Mouse (Mus musculus) Muller cell, postnatal 12 days (primary cell): Measurements from ENCODE around the gene Rinl.

Experiments
- DNase-seq: peaks from one replicate; pipeline ENCODE4 v3.0.0-alpha.2; 2015; ENCODE audit errors: inconsistent ontology term

Rinl gene

DNA sequence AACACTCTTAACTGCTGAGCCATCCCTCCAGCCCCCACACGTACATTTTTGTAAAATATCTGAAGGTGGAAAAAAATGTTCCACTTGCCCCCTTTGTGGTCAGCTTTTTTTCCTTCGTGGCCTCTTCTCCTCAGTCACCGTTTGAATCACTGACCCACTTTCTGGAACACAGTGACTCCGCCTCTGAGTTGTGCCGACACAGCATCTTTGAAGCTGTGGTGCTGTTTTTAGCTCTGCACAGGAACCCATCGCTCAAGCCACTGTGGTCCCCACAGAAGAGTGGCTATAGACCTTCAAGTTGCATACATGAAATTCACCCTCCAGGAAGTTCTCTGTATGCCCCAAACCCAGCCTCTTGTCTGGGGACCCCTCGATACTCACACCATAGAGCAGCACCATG is 7.9 kb upstream of the Rinl start:
- no peak for DNase-seq

DNA sequence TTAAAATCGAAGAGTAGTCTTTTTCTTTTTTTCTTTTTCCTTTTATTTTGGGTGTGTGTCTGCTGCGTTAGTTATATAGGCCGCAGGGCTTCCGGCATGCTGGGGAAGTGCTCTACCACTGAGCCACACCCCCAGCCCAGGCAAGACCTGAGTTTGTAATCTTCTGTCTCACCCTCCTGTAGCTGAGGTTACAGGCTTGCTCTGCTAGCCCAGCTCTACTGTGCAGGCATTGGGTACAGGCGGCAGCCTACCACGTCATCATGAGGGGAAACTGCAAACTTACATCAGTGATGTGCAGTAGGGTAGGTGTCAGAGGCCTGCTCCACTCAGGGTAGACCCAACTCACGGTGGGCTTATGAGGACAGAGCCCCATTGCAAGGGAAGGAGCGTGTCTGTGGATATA is 7.5 kb upstream of the Rinl start:
- DNase-seq, result no peak

DNA sequence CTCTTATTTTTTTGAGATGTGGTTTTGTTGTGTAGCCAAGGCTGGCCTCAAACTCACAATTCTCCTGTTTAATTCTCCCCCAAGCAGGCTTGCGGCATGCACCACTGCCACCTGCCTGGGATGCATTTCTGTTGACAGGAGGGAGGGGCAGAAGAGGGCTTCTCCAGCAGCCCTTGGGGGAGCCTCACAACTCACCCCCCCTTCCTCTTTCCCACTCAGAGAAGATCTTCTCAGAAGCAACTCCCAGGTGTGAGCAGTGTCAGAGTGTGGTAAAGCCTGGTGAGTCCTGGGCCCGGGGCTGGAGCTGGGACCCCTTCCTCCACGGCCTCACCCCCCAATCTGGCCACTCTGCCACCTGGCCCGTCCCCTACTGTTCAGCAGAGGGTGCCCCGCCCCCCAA is 3.6 kb upstream of the Rinl start:
- DNase-seq, result no peak

DNA sequence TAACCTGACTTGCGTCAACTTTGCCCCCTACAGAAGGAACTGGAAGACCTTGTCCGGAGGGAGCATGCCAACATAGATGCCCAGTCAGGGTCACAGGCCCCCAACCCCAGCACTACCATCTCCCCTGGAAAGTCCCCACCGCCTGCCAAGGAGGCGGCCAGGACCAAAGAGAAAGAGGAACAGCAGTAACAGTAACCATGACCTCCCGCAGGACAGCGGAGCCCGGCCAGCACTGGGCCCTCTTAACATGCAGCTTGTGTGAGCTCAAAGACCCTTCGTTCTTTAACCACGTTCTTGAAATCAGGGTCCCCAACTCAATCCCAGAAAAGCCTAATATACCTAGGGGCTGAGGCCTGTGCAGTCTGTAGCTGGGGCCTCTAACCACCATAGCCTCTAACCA is 885 bp upstream of the Rinl start:
- no peak for DNase-seq

DNA sequence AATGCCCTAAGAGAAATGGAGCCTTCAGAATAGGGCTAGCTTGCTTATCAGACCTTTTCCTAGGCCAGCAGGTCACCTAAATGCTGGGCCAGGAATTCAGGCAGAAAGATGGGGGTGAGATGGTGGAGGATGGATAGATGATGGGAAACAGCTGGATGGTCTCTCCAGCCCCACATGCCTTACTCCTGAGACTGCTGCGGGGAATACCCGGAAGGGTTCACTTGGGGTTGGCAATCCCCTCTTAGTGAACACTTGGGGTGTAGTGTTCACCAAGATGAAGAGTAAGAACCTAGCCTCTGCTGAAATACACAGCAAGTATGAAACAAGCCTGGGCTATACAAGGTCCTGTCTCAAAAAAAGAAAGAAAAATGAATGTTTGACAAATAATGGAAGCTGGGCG is 466 bp downstream of the Rinl start:
- no peak for DNase-seq

DNA sequence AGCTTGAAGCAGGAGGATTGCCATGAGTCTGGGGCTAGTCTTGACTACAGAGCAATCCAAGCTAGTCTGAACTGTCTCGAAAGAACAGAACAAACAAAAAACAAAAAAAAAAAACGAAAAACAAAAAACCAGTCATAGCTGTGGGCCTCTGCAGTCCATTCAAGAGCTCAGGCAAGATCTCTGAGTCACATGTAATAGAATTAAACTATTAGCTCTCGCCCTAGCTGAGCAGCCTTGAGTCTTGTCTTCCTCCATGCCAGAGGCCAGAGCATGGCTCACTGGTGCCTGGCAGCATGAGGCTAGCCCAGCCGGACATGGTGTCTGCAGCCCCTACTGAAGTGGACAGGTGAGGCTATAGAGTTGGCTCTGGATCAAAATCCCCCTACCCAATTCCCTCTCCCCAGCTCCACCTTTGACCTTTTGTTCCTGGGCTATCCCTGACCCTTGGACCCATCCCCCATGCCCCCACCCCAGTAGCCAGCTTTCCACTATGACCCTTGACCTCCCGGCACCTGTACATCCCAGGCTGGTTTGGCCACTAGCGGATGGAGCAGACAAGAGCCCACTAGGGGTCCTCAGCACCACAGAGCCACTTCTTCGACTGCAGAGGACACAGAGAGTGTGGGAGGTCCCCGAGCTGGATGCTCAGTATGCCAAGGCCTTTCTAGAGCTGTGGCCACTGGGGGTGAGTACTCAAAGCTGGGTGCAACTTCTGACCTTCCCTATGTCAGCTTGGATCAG is 1.5 kb downstream of the Rinl start:
- no peak for DNase-seq

DNA sequence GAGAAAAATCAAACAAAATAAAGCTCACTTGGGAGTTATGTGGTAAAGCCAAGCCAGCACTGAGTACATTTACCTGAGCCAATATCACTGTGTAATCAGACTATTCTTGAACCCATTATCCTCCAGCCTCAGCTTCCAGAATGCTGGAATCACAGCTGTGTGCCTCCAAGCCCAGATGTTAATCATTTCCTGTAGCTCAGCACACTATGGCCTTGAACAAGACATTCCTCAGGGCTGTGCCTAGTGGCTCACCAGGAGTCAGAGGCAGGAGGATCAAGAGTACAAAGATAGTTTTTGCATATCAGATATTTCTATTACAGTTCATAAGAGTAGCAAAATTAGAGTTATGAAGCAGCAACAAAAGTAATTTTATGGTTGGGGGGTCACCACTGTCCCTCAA is 2.9 kb downstream of the Rinl start:
- DNase-seq, result no peak

DNA sequence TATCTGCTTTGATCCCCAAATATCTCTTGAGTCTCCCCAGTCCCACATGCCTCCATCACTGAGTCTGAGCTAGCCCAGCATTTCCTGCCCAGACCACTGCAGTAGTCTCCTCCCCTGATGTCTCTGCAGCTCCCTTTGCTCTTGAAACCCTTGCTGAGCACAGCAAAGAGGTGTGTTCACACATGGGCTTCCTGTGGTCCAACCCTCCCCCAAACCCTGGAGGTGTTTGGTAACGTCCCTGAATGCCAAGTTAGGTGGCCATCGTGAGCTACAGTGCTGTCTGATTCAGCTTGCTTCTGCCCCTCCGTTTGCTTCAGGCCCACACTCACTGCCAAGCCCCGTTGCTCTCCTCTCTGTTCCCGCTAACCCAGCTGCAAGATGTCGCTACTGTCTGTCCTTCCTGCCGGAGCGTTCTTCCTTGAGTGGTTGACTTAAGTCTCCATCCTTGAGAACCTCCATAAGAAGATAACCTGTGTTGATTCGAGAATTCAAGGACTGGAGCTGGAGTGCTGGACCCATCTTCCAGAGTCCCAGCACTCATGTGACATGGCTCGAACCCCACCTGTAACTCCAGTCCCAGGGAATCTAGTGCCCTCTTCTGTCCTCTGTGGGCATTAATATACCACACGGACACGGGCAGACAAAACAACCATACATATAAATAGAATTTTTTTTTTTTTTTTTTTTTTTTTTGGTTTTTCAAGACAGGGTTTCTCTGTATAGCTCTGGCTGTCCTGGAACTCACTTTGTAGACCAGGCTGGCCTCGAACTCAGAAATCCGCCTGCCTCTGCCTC is 3.8 kb downstream of the Rinl start:
- no peak for DNase-seq

DNA sequence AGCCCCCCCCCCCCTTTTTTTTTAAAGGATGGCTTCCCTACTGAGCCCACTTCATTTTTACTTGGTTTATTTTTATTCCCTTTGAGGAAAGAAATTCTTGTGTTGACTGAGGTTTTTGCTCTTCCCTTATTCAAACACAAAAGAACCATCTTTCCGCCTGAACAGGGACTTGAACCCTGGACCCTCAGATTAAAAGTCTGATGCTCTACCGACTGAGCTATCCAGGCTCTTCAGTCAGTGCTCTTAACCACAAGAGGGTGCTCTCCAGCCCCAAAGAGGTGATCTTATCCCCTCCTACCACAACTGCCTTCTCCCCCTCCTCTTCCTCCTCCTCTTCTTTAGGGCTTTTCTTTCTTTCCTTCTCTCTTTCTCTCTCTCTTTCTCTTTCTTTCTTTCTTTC is 5.1 kb downstream of the Rinl start:
- DNase-seq, result no peak

DNA sequence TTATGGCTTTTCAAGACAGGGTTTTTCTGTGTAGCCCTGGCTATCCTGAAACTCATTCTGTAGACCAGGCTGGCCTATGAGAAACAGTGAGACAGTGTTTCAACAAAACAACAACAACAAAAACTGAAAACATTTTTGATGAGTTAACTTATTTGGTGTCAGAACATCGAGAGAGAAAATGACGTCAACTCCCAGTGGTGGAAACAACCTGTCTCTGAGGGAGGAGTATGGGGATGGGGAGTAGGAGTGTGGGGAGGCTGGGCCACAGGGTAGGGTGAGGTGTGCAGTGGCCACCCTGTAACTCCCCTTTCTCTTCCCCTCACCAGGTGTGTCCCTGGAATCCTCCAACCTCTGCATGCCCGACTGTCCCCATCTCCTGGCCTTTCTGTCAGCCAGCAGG is 5.7 kb downstream of the Rinl start:
- no peak for DNase-seq

DNA sequence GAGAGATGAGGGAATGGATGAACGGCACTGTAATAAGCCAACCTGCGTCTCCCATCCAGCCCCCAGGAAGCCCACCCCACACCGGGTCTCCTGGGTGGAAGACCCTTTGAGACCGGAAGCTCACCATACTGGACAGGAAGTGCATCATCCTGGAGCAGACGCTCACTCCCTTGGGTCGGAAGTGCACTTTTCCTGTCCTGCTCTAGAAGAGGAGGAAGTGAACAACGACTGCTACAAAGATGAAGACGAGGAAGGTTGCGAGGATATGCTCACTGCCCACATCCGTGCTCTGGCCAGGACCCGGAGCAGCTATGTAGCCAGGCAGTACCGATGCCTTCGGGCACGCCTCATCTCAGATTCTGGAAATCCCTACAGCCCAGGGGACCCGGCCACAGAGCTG is 7.1 kb downstream of the Rinl start:
- DNase-seq, result no peak

DNA sequence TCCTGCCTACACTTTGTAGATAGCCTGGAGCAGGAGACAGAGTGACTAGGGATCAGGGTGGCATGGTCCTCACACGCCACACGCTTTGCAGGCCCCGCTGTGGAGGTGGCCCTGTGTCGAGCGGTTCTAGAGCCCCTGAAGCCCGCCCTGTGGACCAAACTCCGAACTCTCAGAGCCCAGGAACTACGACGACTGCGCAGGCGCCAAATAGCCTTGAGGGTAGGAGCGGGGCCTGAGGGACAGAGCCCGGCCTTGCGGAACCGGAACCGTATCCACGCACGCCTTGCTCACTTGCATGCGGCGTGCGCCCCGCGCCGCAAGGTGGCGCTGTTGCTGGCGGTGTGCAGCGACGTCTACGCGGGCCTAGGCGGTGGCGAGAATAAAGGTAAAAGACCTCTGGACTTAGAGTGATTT is 7.8 kb downstream of the Rinl start:
- DNase-seq, result peak; percentile 82

DNA sequence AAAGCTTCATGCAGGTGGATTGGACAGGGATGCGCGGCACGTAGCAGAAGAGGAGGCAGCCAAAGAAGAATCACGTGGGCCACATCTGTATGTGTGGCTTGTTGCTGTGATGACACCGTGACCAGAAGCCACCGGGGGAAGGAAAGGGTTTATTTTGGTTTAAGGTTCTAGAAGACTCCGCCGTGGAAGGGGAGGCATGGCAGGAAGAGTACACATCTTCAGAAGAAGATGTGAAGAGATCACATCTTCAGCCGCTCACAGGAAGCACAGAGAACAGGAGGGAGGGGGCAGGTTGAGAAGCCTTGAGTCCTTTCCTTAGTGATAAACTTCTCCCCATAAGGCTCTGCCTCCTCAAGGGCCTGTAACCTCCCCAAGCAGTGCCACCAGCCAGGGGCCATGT is 11.2 kb downstream of the Rinl start:
- DNase-seq, result no peak

DNA sequence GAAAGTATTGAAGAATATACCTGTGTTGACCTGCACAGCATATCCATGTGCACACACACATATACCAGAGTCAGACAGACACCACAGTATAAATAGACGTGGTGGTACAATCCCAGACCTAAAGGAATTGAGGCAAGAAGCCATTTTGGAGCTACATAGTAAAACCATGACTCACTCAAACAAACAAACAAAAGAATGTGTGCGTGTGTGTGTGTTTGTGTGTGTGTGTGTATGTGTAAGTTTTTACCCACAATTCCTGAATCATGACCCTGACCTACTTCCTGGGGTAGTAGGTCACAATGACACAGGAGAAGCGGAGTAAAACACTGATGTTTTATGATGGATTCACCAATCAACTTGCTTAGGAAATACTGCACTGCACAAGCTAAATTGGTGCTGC is 12.7 kb downstream of the Rinl start:
- DNase-seq, result peak; percentile 81

DNA sequence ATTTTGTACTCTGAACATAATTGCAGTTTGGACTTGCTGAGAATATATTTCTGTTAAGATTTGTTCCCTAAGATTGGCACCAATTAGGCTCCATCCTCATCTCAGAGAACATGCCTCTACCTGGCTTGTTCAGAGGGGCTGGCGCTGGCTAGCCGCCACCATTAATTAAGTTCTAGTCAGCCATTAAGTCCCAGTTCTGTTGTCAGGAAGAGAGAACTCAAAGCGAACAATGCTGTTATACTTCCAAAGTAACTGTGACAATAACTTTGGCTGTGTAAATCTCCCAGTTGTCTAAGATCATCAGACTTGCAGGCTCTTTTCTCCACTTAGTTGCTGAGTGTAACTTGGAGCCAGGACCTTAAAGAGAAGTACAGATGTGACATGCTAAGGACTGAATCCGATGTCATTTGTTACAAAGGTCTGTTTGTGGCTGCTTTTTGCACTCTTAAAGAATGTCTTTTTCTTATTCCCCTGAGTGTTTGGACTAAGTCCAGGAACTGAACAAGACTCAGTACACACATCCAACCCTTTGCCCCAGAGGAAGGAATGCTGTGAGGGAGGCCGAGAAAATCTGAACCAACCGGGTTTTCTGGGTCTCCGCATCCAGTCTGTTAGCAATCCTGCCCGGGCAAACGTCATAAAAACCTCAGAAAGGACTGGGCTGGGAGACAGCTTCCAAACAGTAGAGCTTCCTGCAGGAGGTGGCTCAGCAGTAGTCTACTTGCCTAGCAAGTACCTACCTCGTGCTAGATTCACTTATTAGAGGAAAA is 13.3 kb downstream of the Rinl start:
- DNase-seq, result peak; percentile 90

DNA sequence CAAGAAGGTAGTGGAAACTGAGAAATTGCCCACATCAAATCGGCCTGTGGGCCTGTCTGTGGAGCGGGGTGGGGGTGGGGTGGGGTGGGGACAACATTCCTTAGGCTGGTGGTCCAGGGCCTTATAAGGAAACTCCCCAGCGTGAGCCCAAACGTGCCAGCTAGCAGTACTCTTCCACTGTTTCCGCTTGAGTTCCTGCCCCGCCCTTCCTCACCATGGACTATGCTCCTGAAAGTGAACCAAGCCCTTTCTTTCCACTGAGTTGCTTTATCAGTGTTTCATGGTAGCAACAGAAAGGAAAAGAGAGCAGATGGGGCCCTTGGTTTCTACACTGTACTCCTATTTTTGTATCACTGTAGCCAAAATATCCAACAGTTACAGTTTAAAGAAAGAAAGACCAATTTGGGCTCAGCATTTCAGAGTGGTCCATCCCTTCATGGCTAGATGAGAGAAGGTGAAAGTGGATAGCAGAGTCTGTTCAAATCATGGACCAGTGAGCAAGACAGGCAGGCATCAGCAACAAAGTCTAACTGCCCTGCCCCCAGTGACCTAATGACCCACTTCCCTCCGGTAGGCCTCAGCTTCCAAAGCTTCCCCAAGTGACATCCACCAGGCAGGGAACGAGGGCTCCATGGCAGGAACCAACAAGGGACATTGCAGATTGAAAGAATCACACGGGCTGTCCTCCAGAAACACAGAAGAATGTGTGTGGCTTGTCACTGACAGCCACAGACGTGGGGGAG is 14.2 kb downstream of the Rinl start:
- DNase-seq, result peak; percentile 59

DNA sequence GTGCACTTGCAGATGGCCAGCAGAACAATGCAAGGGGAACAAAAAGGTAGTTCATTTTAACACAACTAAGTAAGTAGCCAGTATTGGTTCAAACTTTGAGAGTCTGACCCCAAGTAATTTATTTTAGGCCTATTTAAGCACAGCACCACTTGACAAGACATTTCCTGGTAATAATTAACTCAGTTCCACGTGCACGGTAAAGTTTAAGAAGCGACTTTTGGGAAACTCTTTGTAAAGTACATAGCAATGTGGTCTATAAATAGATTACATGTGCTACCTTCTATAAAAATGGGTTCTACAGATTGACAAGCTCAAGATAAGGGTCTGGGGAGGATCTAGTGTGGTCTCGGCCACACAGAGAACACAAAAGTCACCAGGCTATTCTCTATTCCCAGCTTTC is 15.0 kb downstream of the Rinl start:
- DNase-seq, result no peak

DNA sequence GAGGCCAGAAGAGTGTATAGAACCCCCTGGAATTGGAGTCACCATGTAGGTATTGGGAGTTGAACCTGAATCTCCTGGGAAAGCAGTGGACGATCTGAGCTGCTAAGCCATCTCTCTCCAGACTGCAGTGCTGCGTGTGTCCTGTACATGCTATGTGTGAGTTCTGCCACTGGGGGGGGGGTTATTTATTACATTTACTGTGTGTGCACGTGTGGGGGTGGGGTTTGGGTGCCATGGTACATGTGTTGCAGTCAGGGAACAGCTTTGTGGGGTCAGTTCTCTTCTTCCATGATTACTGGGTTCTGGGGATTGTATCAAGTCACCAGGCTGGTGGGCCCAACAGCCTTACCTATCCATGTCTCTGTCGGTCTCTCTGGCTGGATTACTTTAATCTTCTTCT is 18.1 kb downstream of the Rinl start:
- no peak for DNase-seq

DNA sequence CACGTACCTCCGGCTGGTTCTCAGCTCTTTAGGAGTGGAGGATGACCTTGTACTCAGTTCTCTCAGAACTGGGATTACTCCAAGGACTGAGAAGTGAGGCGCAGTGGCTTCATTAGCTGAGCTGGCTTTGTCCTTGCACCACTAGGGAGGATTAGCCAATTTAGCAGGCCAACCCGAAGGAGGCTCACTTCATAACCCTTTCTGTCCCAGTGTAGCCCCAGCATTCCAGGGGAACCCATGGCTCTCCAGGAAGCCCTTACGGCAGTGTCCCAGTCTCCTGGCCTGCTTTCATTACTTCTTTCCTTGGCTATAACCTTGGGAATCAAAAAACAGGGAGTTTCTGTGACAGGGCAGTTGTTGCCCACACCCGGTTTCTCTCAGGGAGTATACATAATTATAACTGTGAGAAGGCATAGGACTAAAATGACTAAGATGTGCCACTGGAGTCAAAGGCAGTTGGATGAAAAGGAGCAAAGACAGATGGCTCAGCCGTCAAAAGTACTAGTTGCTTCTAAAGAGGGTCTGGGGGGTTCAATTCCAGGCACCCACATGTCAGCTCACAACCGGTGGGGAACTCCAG is 19.0 kb downstream of the Rinl start:
- peak; percentile 69 for DNase-seq

DNA sequence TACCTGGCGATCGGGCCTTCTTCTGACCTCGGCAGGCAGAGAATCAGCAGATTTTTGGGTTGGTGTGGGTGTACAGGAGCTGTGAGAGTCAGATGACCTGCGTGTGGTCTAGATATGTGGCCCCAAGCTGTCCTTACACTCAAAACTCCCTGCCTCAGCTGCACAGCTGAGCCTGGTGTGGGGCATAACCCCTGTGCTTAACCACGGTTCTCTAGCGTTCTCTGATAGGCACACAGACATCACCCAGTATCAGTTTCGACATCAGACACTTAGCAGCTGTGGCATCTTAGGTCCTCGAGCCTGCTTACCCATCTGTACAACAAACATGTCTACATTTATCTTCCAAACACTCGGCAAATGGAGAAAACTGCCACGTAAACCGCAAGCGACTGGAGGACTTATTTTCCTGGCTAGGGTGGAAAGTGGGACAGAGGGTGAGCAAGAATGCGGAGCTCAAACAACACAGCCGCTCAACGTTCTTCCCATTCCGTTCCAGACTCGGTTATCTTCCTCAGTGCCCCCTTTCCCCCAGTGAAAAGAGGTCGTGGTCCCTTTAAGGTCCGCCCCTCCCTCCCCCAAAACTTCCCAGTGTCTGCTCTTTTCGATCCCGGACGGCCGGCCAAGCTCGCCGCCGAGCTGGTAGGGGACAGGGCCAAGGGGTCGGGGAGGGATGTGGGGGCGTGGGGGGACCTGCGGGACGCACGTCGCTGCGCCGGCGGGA is 19.6 kb downstream of the Rinl start, which contains the start of gene Hnrnpl:
TSS of gene Hnrnpl (plus strand) at position 321 of the 721 bp plus-strand sequence.
- peak; percentile 91 for DNase-seq

DNA sequence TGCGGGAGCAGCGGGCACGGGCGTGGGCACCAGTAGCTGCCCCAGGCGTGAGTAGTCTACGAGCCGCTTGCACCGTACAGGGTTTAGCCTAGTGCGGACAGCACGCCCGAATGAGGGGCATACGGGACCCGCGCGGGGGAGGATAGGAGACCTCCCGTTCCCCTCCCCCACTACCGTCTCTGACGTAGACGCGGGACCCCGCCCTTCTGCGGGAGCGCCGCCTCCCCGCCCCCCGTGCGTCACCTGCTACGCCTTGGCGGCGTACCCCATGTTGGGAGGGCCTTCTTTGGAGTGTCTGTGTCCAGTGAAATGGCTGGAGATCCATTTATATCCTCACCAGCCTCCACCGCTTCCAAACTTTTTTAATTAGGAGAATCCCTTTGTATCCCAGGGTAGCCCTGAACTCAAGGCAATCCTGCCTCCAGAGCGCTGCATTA is 20.2 kb downstream of the Rinl start:
- peak; percentile 97 for DNase-seq
